29 mouse cellular contexts compared by ENCODE assay signal in genomic region chr12:11717633-11718032, GRCm38 (mm10).
DNase-seq lines count a peak whose midpoint lies in the region; ATAC-seq lines count a peak whose summit lies in the region.
"Had no signal": no experiment of that assay in that cellular context is flagged by ENCODE, and none has a peak within 500 bp of the region (broad histone marks: within the 10 kb centered on the region; RNA-seq: fewer than 3 reads in every experiment).

No protein-coding gene starts in this region.

- no peak for ATAC-seq in forebrain, embryonic 13.5 days
- ATAC-seq: hindbrain, postnatal 0 days; lung, postnatal 0 days; midbrain, embryonic 13.5 days; Patski had no signal

- no peak overlapping the region for H3K4me2 ChIP-seq in forebrain, embryonic 13.5 days
- H3K4me2 ChIP-seq: embryonic facial prominence, embryonic 15.5 days; forebrain, embryonic 12.5 days; limb, embryonic 15.5 days; liver, embryonic 13.5 days; midbrain, embryonic 13.5 days; neural tube, embryonic 13.5 days had no signal

- H3K4me3 ChIP-seq in forebrain, embryonic 13.5 days, result no peak overlapping the region
- H3K4me3 ChIP-seq: embryonic facial prominence, embryonic 10.5 days; embryonic facial prominence, embryonic 15.5 days; forebrain, embryonic 12.5 days; hindbrain, embryonic 10.5 days; limb, embryonic 10.5 days; limb, embryonic 15.5 days; liver, embryonic 13.5 days; megakaryocyte, embryonic 14.5 days; midbrain, embryonic 13.5 days; neural tube, embryonic 13.5 days had no signal

- H3K36me3 ChIP-seq in forebrain, embryonic 13.5 days (ENCODE audit: poor library complexity, severe bottlenecking), result no peaks in the 10 kb centered on the region
- H3K36me3 ChIP-seq: embryonic facial prominence, embryonic 10.5 days; embryonic facial prominence, embryonic 15.5 days; forebrain, embryonic 12.5 days; hindbrain, embryonic 10.5 days; limb, embryonic 10.5 days; limb, embryonic 15.5 days; liver, embryonic 13.5 days; midbrain, embryonic 13.5 days; neural tube, embryonic 13.5 days had no signal

- DNase-seq in adrenal gland, postnatal 10 days, result peak; percentile 1
- DNase-seq in adrenal gland, postnatal 36 days, result no peak
- peak; percentile 22 for DNase-seq in kidney, adult 9 months
- DNase-seq in kidney, postnatal 4 days, result no peak
- peak; percentile 17 for DNase-seq in kidney, postnatal 14 days
- no peak for DNase-seq in testis, postnatal 10 days (ENCODE audit: low spot score)
- no peak for DNase-seq in right cerebral cortex, postnatal 10 days (ENCODE audit: low spot score in 2 of 2)
- DNase-seq: cerebellum, adult 11-12 months; cerebellum, postnatal 14 days; gastrocnemius, postnatal 14 days; heart, postnatal 14 days; liver, embryonic 13.5 days; lung, adult 18-20 months; lung, postnatal 4 days; right cerebral cortex, postnatal 14 days; thymus, postnatal 14 days had no signal

- no peaks in the 10 kb centered on the region for H3K4me1 ChIP-seq in forebrain, embryonic 13.5 days
- H3K4me1 ChIP-seq: embryonic facial prominence, embryonic 10.5 days; embryonic facial prominence, embryonic 15.5 days; forebrain, embryonic 12.5 days; hindbrain, embryonic 10.5 days; limb, embryonic 10.5 days; limb, embryonic 15.5 days; liver, embryonic 13.5 days; megakaryocyte, embryonic 14.5 days; midbrain, embryonic 13.5 days; neural tube, embryonic 13.5 days had no signal

- H3K27me3 ChIP-seq in forebrain, embryonic 13.5 days, result no peaks in the 10 kb centered on the region
- H3K27me3 ChIP-seq: embryonic facial prominence, embryonic 15.5 days; forebrain, embryonic 12.5 days; limb, embryonic 15.5 days; liver, embryonic 13.5 days; megakaryocyte, embryonic 14.5 days; midbrain, embryonic 13.5 days; neural tube, embryonic 13.5 days; Patski had no signal

- H3K9ac ChIP-seq in forebrain, embryonic 13.5 days, result no peak overlapping the region
- H3K9ac ChIP-seq: embryonic facial prominence, embryonic 15.5 days; forebrain, embryonic 12.5 days; limb, embryonic 15.5 days; liver, embryonic 13.5 days; midbrain, embryonic 13.5 days; neural tube, embryonic 13.5 days had no signal

- no peak overlapping the region for H3K27ac ChIP-seq in forebrain, embryonic 13.5 days
- H3K27ac ChIP-seq: embryonic facial prominence, embryonic 10.5 days; embryonic facial prominence, embryonic 15.5 days; forebrain, embryonic 12.5 days; hindbrain, embryonic 10.5 days; hindbrain, postnatal 0 days; limb, embryonic 10.5 days; limb, embryonic 15.5 days; liver, embryonic 13.5 days; midbrain, embryonic 13.5 days; neural tube, embryonic 13.5 days had no signal

- no peaks in the 10 kb centered on the region for H3K9me3 ChIP-seq in forebrain, embryonic 13.5 days (replicated peaks)
- H3K9me3 ChIP-seq: embryonic facial prominence, embryonic 10.5 days; embryonic facial prominence, embryonic 15.5 days; forebrain, embryonic 12.5 days; hindbrain, embryonic 10.5 days; limb, embryonic 10.5 days; limb, embryonic 15.5 days; liver, embryonic 13.5 days; midbrain, embryonic 13.5 days; neural tube, embryonic 13.5 days had no signal

- WGBS in forebrain, embryonic 13.5 days, result 87% methylated on average over 4 of the region's 4 CpGs

Comparison
In these comparisons a context has a peak if more than half of its experiments do, and no peak if none do; other contexts are left out.
1. DNase-seq: peak in adrenal gland, postnatal 10 days (single experiment), kidney, adult 9 months (single experiment) and kidney, postnatal 14 days (single experiment); none in adrenal gland, postnatal 36 days (0 of 2), kidney, postnatal 4 days (0 of 2), testis, postnatal 10 days (single experiment) and right cerebral cortex, postnatal 10 days (0 of 2).